Mouse (Mus musculus) hindbrain, postnatal 0 days (tissue): Measurements from ENCODE around the gene Rimklb. TPM values are rescaled to one million over a fixed set of nuclear protein-coding genes. Genes with fewer than 3 reads are reported as not detected.
"Not testable (repeated sequence)": the region's sequence is repeated elsewhere in the genome, so short reads cannot be mapped to it uniquely, and the experiment has no call there.

Source experiments
- ATAC-seq: fragments of 200-750 bp; cut with Nextera tagmentation; 2 replicates; pipeline ENCODE4 v1.8.0; 2017; ENCODE audit warnings: mild to moderate bottlenecking, moderate TSS enrichment, moderate library complexity
- DNase-seq: peaks from one replicate; pipeline ENCODE4 v3.0.0-alpha.2; 2015; ENCODE audit warnings: low spot score
- H3K27ac ChIP-seq: fragments of 300-500 bp; sonication (generic); 2 replicates; pipeline ENCODE4 v1.5.1; 2014; ENCODE audit warnings: mild to moderate bottlenecking
- H3K27me3 ChIP-seq: fragments of 300-500 bp; sonication (generic); 2 replicates; pipeline ENCODE4 v1.6.1; 2014; ENCODE audit warnings: low read length, mixed read lengths; ENCODE audit not compliant: insufficient read depth
- H3K36me3 ChIP-seq: fragments of 300-500 bp; sonication (generic); 2 replicates; pipeline ENCODE4 v1.6.1; 2014; ENCODE audit warnings: low read length, mixed read lengths; ENCODE audit not compliant: insufficient read depth
- H3K4me1 ChIP-seq: fragments of 300-500 bp; sonication (generic); 2 replicates; pipeline ENCODE4 v1.6.1; 2014; ENCODE audit warnings: antibody characterized with exemption, low read length, mixed read lengths; ENCODE audit not compliant: insufficient read depth
- H3K4me2 ChIP-seq: fragments of 300-500 bp; sonication (generic); 2 replicates; pipeline ENCODE4 v1.6.1; 2014; ENCODE audit warnings: low read depth, mild to moderate bottlenecking, low read length, moderate library complexity, mixed read lengths
- H3K4me3 ChIP-seq: fragments of 300-500 bp; sonication (generic); 2 replicates; pipeline ENCODE4 v1.5.1; 2014; ENCODE audit warnings: low read length
- H3K9ac ChIP-seq: fragments of 300-500 bp; sonication (generic); replicated peaks from 2 replicates; pipeline ENCODE4 v1.6.1; 2014; ENCODE audit warnings: mild to moderate bottlenecking, low read length, moderate library complexity, mixed read lengths
- H3K9me3 ChIP-seq: fragments of 300-500 bp; sonication (generic); 2 replicates; pipeline ENCODE4 v1.6.1; 2016; ENCODE audit warnings: low read length, mixed read lengths
- CTCF ChIP-seq: IDR thresholded peaks from 2 replicates; pipeline ENCODE4 v1.5.1; 2016; ENCODE audit warnings: antibody characterized with exemption, control low read depth, low read depth
- WGBS: fragments of 180-500 bp; shearing (Covaris S2); extraction: QIAGEN DNeasy Blood & Tissue Kit; methylation state at CpG from one replicate; pipeline ENCODE4 v1.1.7; 2014; 5-methylcytosine and 5-hydroxymethylcytosine counted together
- polyA plus RNA-seq: library from polyadenylated mRNA; unstranded; fragments of >200 nt; fragmentation: Nextera tagmentation; extraction: Ambion mirVana; gene quantifications from 2 replicates; pipeline ENCODE4 v1.2.1, GENCODE M21; 2015
- total RNA-seq: library from RNA; depleted of rRNA; stranded (reverse); fragments of >200 nt; gene quantifications from 2 replicates; pipeline ENCODE4 v1.2.3, GENCODE M21; 2014; rRNA removed

Gene Rimklb
- 96.6 and 113 TPM in 2 replicates for total RNA-seq
- polyA plus RNA-seq: 97.1 and 97.2 TPM in 2 replicates

DNA sequence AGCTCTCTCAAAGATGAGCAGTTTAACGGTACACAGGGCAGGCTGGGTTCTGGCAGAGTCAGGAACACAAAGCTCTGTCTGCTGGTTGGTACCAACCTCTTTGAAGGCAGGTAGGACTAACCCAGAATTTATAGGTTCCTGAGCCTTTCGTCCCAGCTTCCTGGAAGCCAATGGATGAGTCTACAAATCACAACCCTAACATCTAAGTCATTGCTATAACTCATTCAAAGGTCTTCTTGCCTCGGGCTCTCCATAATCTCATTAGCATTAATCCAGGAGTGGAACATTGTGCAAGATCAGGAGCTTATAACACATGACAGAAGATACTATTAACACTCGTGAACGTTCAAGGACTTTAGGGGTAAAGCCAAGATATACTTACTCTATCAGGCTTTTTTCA lies at the start of gene Rimklb:
TSS of gene Rimklb (minus strand) at position 101 of the 400 bp plus-strand sequence.
- Histone ChIP-seq H3K36me3 (no peaks in the 10 kb centered on the region), H3K4me2 (no peak within 1 kb of the TSS), H3K9ac (no peak within 1 kb of the TSS), H3K27me3 (no peaks in the 10 kb centered on the region), H3K4me1 (no peaks in the 10 kb centered on the region), H3K27ac (no peak within 1 kb of the TSS), H3K4me3 (no peak within 1 kb of the TSS), H3K9me3 (no peaks in the 10 kb centered on the region)
- DNase-seq: no peak
- ATAC-seq: no peak
- TF ChIP-seq CTCF: no peak
- 73% methylated on average over 5 of the region's 5 CpGs for WGBS

DNA sequence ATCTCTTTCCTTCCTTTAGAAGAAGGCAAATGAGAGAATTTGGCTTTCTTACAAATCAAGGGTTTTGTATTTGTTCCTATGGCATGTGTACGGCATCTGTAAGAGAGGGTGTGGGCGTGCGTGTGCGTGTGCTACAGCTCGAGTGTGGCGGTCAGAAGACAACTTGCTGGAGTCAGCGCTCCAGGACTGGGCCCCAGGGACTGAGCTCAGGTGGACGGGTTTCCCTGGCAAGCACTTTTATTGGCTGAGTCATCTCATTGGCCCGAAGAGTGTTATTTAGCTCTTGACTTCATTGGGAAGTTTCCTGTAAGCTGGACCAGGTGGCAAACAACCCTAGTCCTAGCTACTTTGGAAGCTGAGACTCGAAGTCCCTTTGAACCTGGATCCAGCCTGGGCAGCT lies 47.4 kb upstream of the Rimklb start:
- H3K4me1 ChIP-seq: no peaks in the 10 kb centered on the region
- no peaks in the 10 kb centered on the region for H3K27me3 ChIP-seq
- ATAC-seq: no peak
- DNase-seq: no peak
- 82% methylated on average over 10 of the region's 10 CpGs for WGBS
- TF ChIP-seq CTCF: no peak
- no peak overlapping the region for H3K9ac ChIP-seq
- no peak overlapping the region for H3K4me3 ChIP-seq
- H3K9me3 ChIP-seq: no peaks in the 10 kb centered on the region
- H3K27ac ChIP-seq: no peak overlapping the region
- H3K4me2 ChIP-seq: no peak overlapping the region
- no peaks in the 10 kb centered on the region for H3K36me3 ChIP-seq

DNA sequence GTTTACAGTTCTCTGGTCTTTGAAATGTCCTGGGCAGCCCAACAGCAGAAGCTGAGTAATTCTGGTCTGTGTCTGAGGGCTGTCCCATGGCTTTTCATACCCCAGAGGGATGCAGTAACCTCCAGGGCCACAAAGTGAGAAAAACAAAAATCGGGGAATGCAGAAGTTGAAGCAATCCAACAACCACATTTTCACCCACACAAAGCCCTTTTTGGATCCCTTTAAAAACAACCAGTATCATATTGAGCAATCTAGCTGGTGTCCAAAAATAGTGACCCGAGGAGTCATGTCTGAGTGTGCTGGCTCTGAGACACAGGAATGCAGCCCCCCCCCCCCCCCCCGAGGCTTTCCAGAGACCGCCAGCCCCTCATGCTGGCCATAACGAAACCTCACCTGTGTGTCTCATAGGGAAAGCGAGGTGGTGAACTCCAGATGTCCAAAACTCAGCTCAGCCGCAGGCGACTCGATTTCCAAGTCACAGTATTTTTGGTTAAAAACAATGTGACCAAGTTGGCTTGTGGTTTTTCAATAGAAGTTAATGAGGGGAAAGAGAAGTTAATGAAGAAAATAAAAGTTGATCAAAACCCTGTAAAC lies 46.8 kb upstream of the Rimklb start:
- Histone ChIP-seq H3K36me3 (no peaks in the 10 kb centered on the region), H3K9ac (no peak overlapping the region), H3K27me3 (no peaks in the 10 kb centered on the region), H3K27ac (no peak overlapping the region), H3K4me2 (no peak overlapping the region), H3K9me3 (no peaks in the 10 kb centered on the region), H3K4me1 (no peaks in the 10 kb centered on the region), H3K4me3 (no peak overlapping the region)
- ATAC-seq: no peak
- no peak for TF ChIP-seq CTCF
- WGBS: 82% methylated on average over 9 of the region's 9 CpGs
- DNase-seq: no peak

DNA sequence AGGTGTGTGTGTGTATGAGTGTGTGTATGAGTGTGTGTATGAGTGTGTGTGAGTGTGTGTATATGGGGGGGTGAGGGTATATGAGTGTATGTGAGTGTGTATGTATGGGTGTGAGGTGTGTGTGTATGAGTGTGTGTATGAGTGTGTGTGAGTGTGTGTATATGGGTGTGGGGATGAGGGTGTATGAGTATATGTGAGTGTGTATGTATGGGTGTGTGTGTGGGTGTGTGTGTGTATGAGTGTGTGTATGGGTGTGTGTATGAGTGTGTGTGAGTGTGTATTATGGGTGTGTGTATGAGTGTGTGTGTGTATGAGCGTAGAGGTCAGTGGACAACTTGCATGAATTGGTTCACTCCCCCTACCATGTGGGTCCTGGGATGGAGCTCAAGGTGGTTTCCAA lies 46.1 kb upstream of the Rimklb start:
- no peak; the same call in 1 of the 2 replicates for ATAC-seq
- Histone ChIP-seq H3K4me3 (no peak overlapping the region), H3K4me2 (no peak overlapping the region), H3K27ac (no peak overlapping the region), H3K9me3 (no peaks in the 10 kb centered on the region), H3K4me1 (no peaks in the 10 kb centered on the region), H3K9ac (no peak overlapping the region), H3K36me3 (no peaks in the 10 kb centered on the region), H3K27me3 (no peaks in the 10 kb centered on the region)
- WGBS: 89% methylated on average over 1 of the region's 1 CpGs
- no peak for DNase-seq
- TF ChIP-seq CTCF: no peak

DNA sequence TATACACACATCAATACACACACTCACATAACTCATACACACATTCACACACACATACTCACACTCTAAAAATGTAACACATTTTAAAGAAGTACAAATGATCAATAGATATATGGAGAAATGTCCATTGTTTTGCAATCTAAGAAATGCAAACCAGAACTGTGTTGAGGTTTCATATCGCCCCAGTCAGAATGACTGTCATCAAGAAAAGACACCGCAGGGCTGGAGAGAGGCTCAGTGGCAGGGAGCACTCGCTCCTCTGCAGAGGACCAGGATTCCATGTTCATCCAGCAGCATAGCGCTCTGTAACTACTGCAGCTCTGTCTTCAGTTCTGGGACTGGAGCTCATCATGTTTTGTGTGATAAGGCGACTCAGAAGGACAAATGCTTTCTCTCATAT lies 45.0 kb upstream of the Rimklb start:
- 86% methylated on average over 5 of the region's 5 CpGs for WGBS
- no peak for TF ChIP-seq CTCF
- H3K4me3 ChIP-seq: no peak overlapping the region

DNA sequence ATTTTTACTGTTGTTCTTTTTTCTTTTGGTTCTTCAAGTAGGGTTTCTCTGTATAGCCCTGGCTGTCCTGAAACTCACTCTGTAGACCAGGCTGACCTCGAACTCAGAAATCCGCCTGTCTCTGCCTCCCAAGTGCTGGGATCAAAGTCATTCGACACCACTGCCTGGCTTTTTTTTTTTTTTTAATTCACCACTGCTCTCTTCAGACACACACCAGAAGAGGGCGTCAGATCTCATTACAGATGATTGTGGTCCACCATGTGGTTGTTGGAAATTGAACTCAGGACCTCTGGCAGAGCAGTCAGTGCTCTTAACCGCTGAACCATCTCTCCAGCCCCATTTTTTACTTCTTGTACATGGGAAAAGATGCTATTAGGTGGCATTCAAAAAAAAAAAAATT lies 43.9 kb upstream of the Rimklb start:
- WGBS: 82% methylated on average over 5 of the region's 5 CpGs
- H3K4me2 ChIP-seq, DNase-seq, H3K4me3 ChIP-seq, H3K9me3 ChIP-seq, H3K27me3 ChIP-seq, H3K36me3 ChIP-seq, H3K27ac ChIP-seq, H3K9ac ChIP-seq, ATAC-seq, H3K4me1 ChIP-seq: not testable (repeated sequence)

More for the DNA sequence above, 45.0 kb upstream of the Rimklb start:
- Histone ChIP-seq H3K27me3 (no peaks in the 10 kb centered on the region), H3K9me3 (no peaks in the 10 kb centered on the region), H3K27ac (no peak overlapping the region), H3K4me2 (no peak overlapping the region), H3K4me1 (no peaks in the 10 kb centered on the region), H3K36me3 (no peaks in the 10 kb centered on the region), H3K9ac (no peak overlapping the region)
- no peak for DNase-seq
- no peak for ATAC-seq

DNA sequence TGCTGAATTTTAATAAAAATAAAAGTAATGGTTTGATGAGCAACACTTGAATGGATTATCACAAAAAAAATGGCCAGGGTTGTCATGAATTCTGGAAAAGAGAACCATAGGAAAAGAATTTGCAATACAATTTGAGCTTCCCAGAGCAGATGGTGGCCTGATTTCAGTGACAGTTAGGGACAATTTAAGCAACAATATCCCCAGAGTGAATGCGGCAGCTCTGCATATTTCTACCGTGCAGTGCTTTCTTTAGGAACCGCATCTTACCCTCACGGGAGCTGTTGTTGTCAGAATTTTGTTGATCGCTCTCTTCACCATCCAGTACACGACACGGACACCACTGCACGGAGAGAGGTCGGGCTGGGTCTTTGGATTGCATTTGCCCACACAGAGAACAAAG lies 41.0 kb upstream of the Rimklb start:
- 63% methylated on average over 9 of the region's 9 CpGs for WGBS
- no peak overlapping the region for H3K4me2 ChIP-seq
- ATAC-seq: no peak

More for the DNA sequence above, 41.0 kb upstream of the Rimklb start:
- Histone ChIP-seq H3K9ac (no peak overlapping the region), H3K36me3 (no peaks in the 10 kb centered on the region), H3K27ac (no peak overlapping the region), H3K27me3 (no peaks in the 10 kb centered on the region), H3K9me3 (no peaks in the 10 kb centered on the region), H3K4me3 (no peak overlapping the region), H3K4me1 (no peaks in the 10 kb centered on the region)
- DNase-seq: no peak
- no peak for TF ChIP-seq CTCF
